Mouse (Mus musculus): ENCODE data around the gene Pax2. TPM values are rescaled to one million over a fixed set of nuclear protein-coding genes. Genes with fewer than 3 reads are reported as not detected.
A peak's percentile ranks its signal among the peaks of the same experiment; 100 is the strongest.

The Pax2 gene
- total and polyA plus RNA-seq, 2 experiments from 2014 or later = 0.19 to 0.77 TPM

DNA sequence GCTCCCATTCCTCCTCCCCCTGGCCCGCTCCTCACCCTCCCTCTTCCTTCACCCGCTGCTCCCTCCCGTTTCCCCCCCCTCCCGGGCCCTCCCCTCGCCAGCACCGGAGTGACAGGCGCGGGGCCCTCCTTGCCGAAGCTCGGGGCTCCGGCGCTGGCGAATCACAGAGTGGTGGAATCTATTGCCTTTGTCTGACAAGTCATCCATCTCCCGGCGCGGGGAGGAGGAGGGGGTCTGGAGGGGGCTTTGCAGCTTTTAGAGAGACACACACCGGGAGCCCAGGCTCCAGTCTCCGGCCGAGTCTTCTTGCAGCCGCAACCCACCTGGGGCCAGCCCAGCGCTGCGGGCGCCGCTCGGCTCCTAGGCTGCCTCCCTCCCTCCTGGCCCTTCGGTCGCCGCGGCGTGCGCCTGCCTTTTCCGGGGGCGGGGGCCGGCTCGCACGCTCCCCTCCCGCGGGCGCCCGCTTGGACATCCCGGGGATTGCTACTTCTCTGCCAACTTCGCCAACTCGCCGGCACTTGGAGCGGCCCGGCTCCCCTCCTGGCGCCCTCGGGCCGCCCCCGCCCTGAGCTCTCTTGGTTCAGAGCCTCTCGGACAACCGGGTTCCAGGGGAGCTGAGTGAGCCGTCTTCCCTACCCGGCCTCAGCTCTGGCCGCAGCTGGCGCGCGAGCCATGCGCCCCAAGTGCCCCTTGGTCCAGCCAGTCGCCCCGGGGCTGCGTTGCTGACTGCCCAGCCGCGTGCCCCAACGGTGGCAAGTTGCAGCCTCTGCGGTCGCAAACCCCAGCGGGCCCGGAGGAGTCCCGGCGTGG lies 781 bp downstream of the Pax2 start:
- Histone ChIP-seq H3K36me3 (ENCODE audit: insufficient read depth, low read length) (no peaks in the 10 kb centered on the region), H3K9ac (replicated peaks; ENCODE audit: low read length, poor library complexity, severe bottlenecking) (no peak overlapping the region), H3K4me3 (ENCODE audit: low read depth, low read length) (peak overlapping the region; percentile 23), H3K27me3 (ENCODE audit: insufficient read depth, low read length) (peaks cover 85% of the 10 kb centered on the region), H3K4me1 (ENCODE audit: insufficient read depth, low read length) (no peaks in the 10 kb centered on the region), H3K27ac (ENCODE audit: low read depth, low read length) (no peak overlapping the region), H3K9me3 (ENCODE audit: low read length) (no peaks in the 10 kb centered on the region), H3K4me2 (ENCODE audit: low read depth, low read length, poor library complexity, severe bottlenecking) (peak overlapping the region; percentile 32)
- DNase-seq (ENCODE audit: low spot score) (peak; percentile 61), ATAC-seq (ENCODE audit: low FRiP score) (0 out of 2 replicates have a peak, but pooled peaks have one; percentile 47)
- 1% methylated on average over 52 of the region's 71 CpGs for WGBS
- TF ChIP-seq CTCF (IDR thresholded peaks at IDR 0.05) = no peak

DNA sequence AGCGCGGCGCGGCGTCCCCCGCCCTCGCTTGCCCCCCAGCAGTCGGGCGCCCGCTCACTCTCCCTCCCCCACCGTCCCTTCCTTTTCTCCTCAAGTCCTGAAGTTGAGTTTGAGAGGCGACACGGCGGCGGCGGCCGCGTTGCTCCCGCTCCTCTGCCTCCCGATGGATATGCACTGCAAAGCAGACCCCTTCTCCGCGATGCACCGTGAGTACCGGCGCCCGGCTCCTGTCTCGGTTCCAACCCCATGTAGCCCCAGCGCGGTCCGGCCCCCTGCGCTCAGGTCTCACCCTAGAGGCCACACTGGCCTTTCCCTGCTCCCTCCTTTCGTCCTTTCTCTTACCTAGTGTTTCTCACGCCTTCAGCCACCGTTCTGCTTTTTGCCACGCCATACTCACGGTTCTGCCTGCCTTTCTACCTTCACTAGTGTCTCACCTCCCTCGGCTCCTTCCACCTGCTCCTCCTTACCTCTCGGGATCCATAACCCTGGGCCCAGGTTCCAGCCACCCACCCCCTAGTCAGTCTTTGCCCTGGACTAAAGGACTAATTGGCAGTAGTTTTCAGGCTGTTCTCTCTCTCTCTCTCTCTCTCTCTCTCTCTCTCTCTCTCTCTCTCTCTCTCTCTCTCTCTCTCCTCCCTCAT lies 1.5 kb downstream of the Pax2 start:
- DNase-seq (ENCODE audit: low spot score) = no peak
- H3K9me3 ChIP-seq (ENCODE audit: low read length) = no peaks in the 10 kb centered on the region
- WGBS = under 1% methylated on average over 33 of the region's 38 CpGs
- H3K9ac ChIP-seq (replicated peaks; ENCODE audit: low read length, poor library complexity, severe bottlenecking) = no peak overlapping the region
- no peak for TF ChIP-seq CTCF (IDR thresholded peaks at IDR 0.05)
- no peaks in the 10 kb centered on the region for H3K36me3 ChIP-seq (ENCODE audit: insufficient read depth, low read length)
- ATAC-seq (ENCODE audit: low FRiP score) = no peak
- H3K4me1 ChIP-seq (ENCODE audit: insufficient read depth, low read length) = no peaks in the 10 kb centered on the region
- H3K27ac ChIP-seq (ENCODE audit: low read depth, low read length) = no peak overlapping the region
- peak overlapping the region; percentile 23; the same call in 1 of the 2 replicates for H3K4me3 ChIP-seq (ENCODE audit: low read depth, low read length)
- H3K4me2 ChIP-seq (ENCODE audit: low read depth, low read length, poor library complexity, severe bottlenecking) = peak overlapping the region; percentile 32
- H3K27me3 ChIP-seq (ENCODE audit: insufficient read depth, low read length) = peaks cover 85% of the 10 kb centered on the region

DNA sequence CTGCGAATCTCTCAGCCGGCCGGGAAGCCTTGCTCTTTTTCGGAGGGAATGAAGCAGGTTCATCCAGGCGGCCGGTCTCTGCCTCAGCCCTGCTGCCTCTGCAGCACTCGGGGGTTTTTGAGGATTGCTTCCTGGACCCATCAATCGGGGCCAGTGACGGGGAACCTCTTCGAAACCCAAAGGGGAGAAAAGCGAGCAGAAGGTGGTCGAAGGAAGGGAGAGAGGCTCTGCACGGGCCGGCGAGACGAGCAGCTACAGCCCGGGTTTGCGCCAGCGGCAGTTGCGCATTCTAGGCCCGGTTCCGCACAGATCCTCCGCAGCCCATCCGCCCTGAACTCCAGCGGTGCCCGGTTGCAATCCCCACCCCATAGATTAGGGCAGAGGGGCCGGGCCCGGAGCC lies 3.0 kb downstream of the Pax2 start:
- no peak overlapping the region for H3K4me3 ChIP-seq (ENCODE audit: low read depth, low read length)
- H3K27me3 ChIP-seq (ENCODE audit: insufficient read depth, low read length) = peaks cover 85% of the 10 kb centered on the region
- no peak for ATAC-seq (ENCODE audit: low FRiP score)
- no peak for DNase-seq (ENCODE audit: low spot score)
- 2% methylated on average over 28 of the region's 28 CpGs for WGBS
- no peak for TF ChIP-seq CTCF (IDR thresholded peaks at IDR 0.05)
- H3K9ac ChIP-seq (replicated peaks; ENCODE audit: low read length, poor library complexity, severe bottlenecking) = no peak overlapping the region
- H3K36me3 ChIP-seq (ENCODE audit: insufficient read depth, low read length) = no peaks in the 10 kb centered on the region
- H3K4me2 ChIP-seq (ENCODE audit: low read depth, low read length, poor library complexity, severe bottlenecking) = no peak overlapping the region
- no peak overlapping the region for H3K27ac ChIP-seq (ENCODE audit: low read depth, low read length)
- H3K4me1 ChIP-seq (ENCODE audit: insufficient read depth, low read length) = no peaks in the 10 kb centered on the region
- H3K9me3 ChIP-seq (ENCODE audit: low read length) = no peaks in the 10 kb centered on the region

- no peak for ATAC-seq (ENCODE audit: low FRiP score)
- Histone ChIP-seq H3K4me1 (ENCODE audit: insufficient read depth, low read length) (no peaks in the 10 kb centered on the region), H3K4me2 (ENCODE audit: low read depth, low read length, poor library complexity, severe bottlenecking) (peak overlapping the region; percentile 15; the same call in 1 of the 2 replicates), H3K27ac (ENCODE audit: low read depth, low read length) (no peak overlapping the region), H3K36me3 (ENCODE audit: insufficient read depth, low read length) (no peaks in the 10 kb centered on the region), H3K27me3 (ENCODE audit: insufficient read depth, low read length) (peaks cover 79% of the 10 kb centered on the region), H3K9ac (replicated peaks; ENCODE audit: low read length, poor library complexity, severe bottlenecking) (no peak overlapping the region), H3K4me3 (ENCODE audit: low read depth, low read length) (peak overlapping the region; percentile 12; the same call in 1 of the 2 replicates), H3K9me3 (ENCODE audit: low read length) (no peaks in the 10 kb centered on the region)
- no peak for DNase-seq (ENCODE audit: low spot score)
- 0 out of 2 replicates have a peak, but pooled peaks have one; percentile 3 for TF ChIP-seq CTCF (IDR thresholded peaks at IDR 0.05)
- 2% methylated on average over 37 of the region's 37 CpGs for WGBS
Observed at GRCm38 (mm10) chr19:44759531-44760118, 3.8 kb downstream of the Pax2 start.

GRCm38 (mm10) chr19:44760259-44761131 lies 4.7 kb downstream of the Pax2 start:
- Histone ChIP-seq H3K27ac (ENCODE audit: low read depth, low read length) (no peak overlapping the region), H3K36me3 (ENCODE audit: insufficient read depth, low read length) (no peaks in the 10 kb centered on the region), H3K9ac (replicated peaks; ENCODE audit: low read length, poor library complexity, severe bottlenecking) (no peak overlapping the region), H3K9me3 (ENCODE audit: low read length) (no peaks in the 10 kb centered on the region), H3K27me3 (ENCODE audit: insufficient read depth, low read length) (peaks cover 79% of the 10 kb centered on the region), H3K4me2 (ENCODE audit: low read depth, low read length, poor library complexity, severe bottlenecking) (no peak overlapping the region), H3K4me1 (ENCODE audit: insufficient read depth, low read length) (no peaks in the 10 kb centered on the region), H3K4me3 (ENCODE audit: low read depth, low read length) (no peak overlapping the region)
- WGBS = 3% methylated on average over 39 of the region's 39 CpGs
- ATAC-seq (ENCODE audit: low FRiP score) = no peak
- TF ChIP-seq CTCF (IDR thresholded peaks at IDR 0.05) = no peak
- no peak for DNase-seq (ENCODE audit: low spot score)

All from midbrain, postnatal 0 days (tissue).